Mouse (Mus musculus) hindbrain, embryonic 14.5 days (tissue): ENCODE measurements at regions not wholly inside any gene's neighbourhood (a gene's known extent, or its start where the extent isn't known, plus 50 kb on each side); places are given as distances from the start of the nearest gene placed in this dataset.
A peak's percentile ranks its signal among the peaks of the same experiment; 100 is the strongest.

Source experiments
- ATAC-seq: fragments of 200-750 bp; cut with Nextera tagmentation; 2 replicates; pipeline ENCODE4 v1.8.0; 2017; ENCODE audit warnings: moderate number of reproducible peaks, mild to moderate bottlenecking, moderate TSS enrichment, moderate library complexity; ENCODE audit not compliant: low FRiP score
- DNase-seq: peaks from one replicate; pipeline ENCODE4 v3.0.0-alpha.2; 2015; ENCODE audit warnings: low spot score
- H3K27ac ChIP-seq: fragments of 300-500 bp; sonication (generic); 2 replicates; pipeline ENCODE4 v1.5.1; 2014; ENCODE audit warnings: mild to moderate bottlenecking, moderate library complexity
- H3K27me3 ChIP-seq: fragments of 300-500 bp; sonication (generic); 2 replicates; pipeline ENCODE4 v1.6.1; 2014; ENCODE audit warnings: mild to moderate bottlenecking, low read length, mixed read lengths; ENCODE audit not compliant: control insufficient read depth, insufficient read depth
- H3K36me3 ChIP-seq: fragments of 300-500 bp; sonication (generic); replicated peaks from 2 replicates; pipeline ENCODE4 v1.6.1; 2014; ENCODE audit not compliant: control insufficient read depth, insufficient read depth
- H3K4me1 ChIP-seq: fragments of 300-500 bp; sonication (generic); replicated peaks from 2 replicates; pipeline ENCODE4 v1.6.1; 2014; ENCODE audit warnings: antibody characterized with exemption, low read length, mixed read lengths; ENCODE audit not compliant: control insufficient read depth, insufficient read depth
- H3K4me2 ChIP-seq: fragments of 300-500 bp; sonication (generic); replicated peaks from 2 replicates; pipeline ENCODE4 v1.6.1; 2014; ENCODE audit warnings: mild to moderate bottlenecking, moderate library complexity
- H3K4me3 ChIP-seq: fragments of 300-500 bp; sonication (generic); replicated peaks from 2 replicates; pipeline ENCODE4 v1.5.1; 2014; ENCODE audit warnings: mild to moderate bottlenecking, low read length
- H3K9ac ChIP-seq: fragments of 300-500 bp; sonication (generic); 2 replicates; pipeline ENCODE4 v1.6.1; 2014
- H3K9me3 ChIP-seq: fragments of 300-500 bp; sonication (generic); 2 replicates; pipeline ENCODE4 v1.6.1; 2016; ENCODE audit warnings: low read length; ENCODE audit not compliant: control insufficient read depth
- WGBS: fragments of 180-500 bp; shearing (Covaris S2); extraction: QIAGEN DNeasy Blood & Tissue Kit; methylation state at CpG from one replicate; pipeline ENCODE4 v1.1.7; 2014; 5-methylcytosine and 5-hydroxymethylcytosine counted together

- Histone ChIP-seq H3K27me3 (no peaks in the 10 kb centered on the region), H3K9me3 (no peaks in the 10 kb centered on the region), H3K27ac (no peak overlapping the region), H3K4me3 (no peak overlapping the region), H3K9ac (no peak overlapping the region), H3K36me3 (no peaks in the 10 kb centered on the region), H3K4me2 (no peak overlapping the region), H3K4me1 (no peaks in the 10 kb centered on the region)
- DNase-seq, result no peak
- ATAC-seq, result no peak
- WGBS, result 75% methylated on average over 3 of the region's 3 CpGs
These were observed 360.3 kb upstream of the Smim15 start for GRCm38 (mm10) chr13:107683909-107684308.

GRCm38 (mm10) chr13:107681719-107682118, 362.5 kb upstream of the Smim15 start:
- H3K27me3 ChIP-seq, result no peaks in the 10 kb centered on the region
- no peak for ATAC-seq
- 79% methylated on average over 5 of the region's 5 CpGs for WGBS
- no peaks in the 10 kb centered on the region for H3K9me3 ChIP-seq
- H3K4me2 ChIP-seq, result no peak overlapping the region
- no peak overlapping the region for H3K9ac ChIP-seq
- no peaks in the 10 kb centered on the region for H3K4me1 ChIP-seq
- no peak overlapping the region for H3K4me3 ChIP-seq
- H3K36me3 ChIP-seq, result no peaks in the 10 kb centered on the region
- no peak overlapping the region for H3K27ac ChIP-seq
- no peak for DNase-seq

- no peak overlapping the region for H3K27ac ChIP-seq
- H3K9ac ChIP-seq, result no peak overlapping the region
- H3K9me3 ChIP-seq, result no peaks in the 10 kb centered on the region
- DNase-seq (no peak), ATAC-seq (no peak)
- no peaks in the 10 kb centered on the region for H3K36me3 ChIP-seq
- H3K4me2 ChIP-seq, result no peak overlapping the region
- no peaks in the 10 kb centered on the region for H3K4me1 ChIP-seq
- H3K4me3 ChIP-seq, result no peak overlapping the region
- no peaks in the 10 kb centered on the region for H3K27me3 ChIP-seq
These were observed 365.4 kb upstream of the Smim15 start for GRCm38 (mm10) chr13:107678860-107679259.

- Histone ChIP-seq H3K4me3 (no peak overlapping the region), H3K36me3 (no peaks in the 10 kb centered on the region), H3K27ac (no peak overlapping the region), H3K9me3 (no peaks in the 10 kb centered on the region), H3K4me2 (no peak overlapping the region), H3K4me1 (no peaks in the 10 kb centered on the region), H3K9ac (no peak overlapping the region), H3K27me3 (no peaks in the 10 kb centered on the region)
- DNase-seq, result no peak
- no peak for ATAC-seq
- 56% methylated on average over 8 of the region's 8 CpGs for WGBS
These were observed 367.2 kb upstream of the Smim15 start for GRCm38 (mm10) chr13:107677091-107677470.

GRCm38 (mm10) chr13:107676310-107677090, 367.7 kb upstream of the Smim15 start:
- ATAC-seq (0 out of 2 replicates have a peak, but pooled peaks have one; percentile 38), DNase-seq (no peak)
- no peak overlapping the region for H3K27ac ChIP-seq
- no peaks in the 10 kb centered on the region for H3K9me3 ChIP-seq
- H3K4me1 ChIP-seq, result no peaks in the 10 kb centered on the region
- 16% methylated on average over 9 of the region's 9 CpGs for WGBS
- H3K4me2 ChIP-seq, result no peak overlapping the region
- no peak overlapping the region for H3K4me3 ChIP-seq
- H3K9ac ChIP-seq, result no peak overlapping the region
- H3K36me3 ChIP-seq, result no peaks in the 10 kb centered on the region
- no peaks in the 10 kb centered on the region for H3K27me3 ChIP-seq

GRCm38 (mm10) chr13:107672166-107672565, 372.1 kb upstream of the Smim15 start:
- H3K9ac ChIP-seq, result no peak overlapping the region
- no peak for DNase-seq
- H3K9me3 ChIP-seq, result no peaks in the 10 kb centered on the region
- no peak overlapping the region for H3K4me2 ChIP-seq
- no peak for ATAC-seq
- no peak overlapping the region for H3K27ac ChIP-seq
- no peaks in the 10 kb centered on the region for H3K36me3 ChIP-seq
- H3K4me3 ChIP-seq, result no peak overlapping the region
- WGBS, result 66% methylated on average over 5 of the region's 5 CpGs
- H3K4me1 ChIP-seq, result no peaks in the 10 kb centered on the region
- H3K27me3 ChIP-seq, result no peaks in the 10 kb centered on the region

GRCm38 (mm10) chr13:107668509-107668908, 375.7 kb upstream of the Smim15 start:
- H3K9me3 ChIP-seq, result no peaks in the 10 kb centered on the region
- DNase-seq, result no peak
- H3K4me1 ChIP-seq, result peaks cover 10% of the 10 kb centered on the region
- H3K27ac ChIP-seq, result no peak overlapping the region
- no peak for ATAC-seq
- no peak overlapping the region for H3K9ac ChIP-seq
- no peaks in the 10 kb centered on the region for H3K36me3 ChIP-seq
- H3K27me3 ChIP-seq, result no peaks in the 10 kb centered on the region
- 36% methylated on average over 4 of the region's 5 CpGs for WGBS
- no peak overlapping the region for H3K4me3 ChIP-seq
- no peak overlapping the region for H3K4me2 ChIP-seq

- no peaks in the 10 kb centered on the region for H3K36me3 ChIP-seq
- WGBS, result 85% methylated on average over 6 of the region's 6 CpGs
- ATAC-seq, result no peak
- no peaks in the 10 kb centered on the region for H3K9me3 ChIP-seq
- no peak overlapping the region for H3K4me2 ChIP-seq
- no peak overlapping the region for H3K9ac ChIP-seq
- H3K27ac ChIP-seq, result no peak overlapping the region
- no peaks in the 10 kb centered on the region for H3K27me3 ChIP-seq
- peaks cover 29% of the 10 kb centered on the region for H3K4me1 ChIP-seq
- H3K4me3 ChIP-seq, result no peak overlapping the region
- DNase-seq, result no peak
These were observed 378.5 kb upstream of the Smim15 start for GRCm38 (mm10) chr13:107665775-107666174.

- WGBS, result 29% methylated on average over 8 of the region's 8 CpGs
- Histone ChIP-seq H3K9me3 (peaks cover 4% of the 10 kb centered on the region; the same call in 1 of the 2 replicates), H3K9ac (no peak overlapping the region), H3K4me3 (no peak overlapping the region), H3K27ac (peak overlapping the region; percentile 50; the same call in 1 of the 2 replicates), H3K36me3 (no peaks in the 10 kb centered on the region), H3K4me2 (0 out of 2 replicates have a peak overlapping the region, but pooled peaks have one; percentile 8), H3K27me3 (no peaks in the 10 kb centered on the region), H3K4me1 (peaks cover 29% of the 10 kb centered on the region)
- DNase-seq (no peak), ATAC-seq (no peak)
These were observed 380.0 kb upstream of the Smim15 start for GRCm38 (mm10) chr13:107664197-107664596.
